In genomic region chr5:139199636-139199994, GRCm38 (mm10) we compare ENCODE assay signal across 8 mouse cellular contexts. TPM values are rescaled to one million over a fixed set of nuclear protein-coding genes. Genes with fewer than 3 reads are reported as not detected.
DNase-seq lines count a peak whose midpoint lies in the region; ATAC-seq and TF ChIP-seq lines count a peak whose summit lies in the region.

No protein-coding gene starts in this region.

- H3K9ac ChIP-seq in heart, postnatal 0 days (replicated peaks; ENCODE audit: low read depth, low read length) = peak overlapping the region; percentile 49
- H3K9ac ChIP-seq in hindbrain, embryonic 15.5 days = peak overlapping the region; percentile 54
- peak overlapping the region; percentile 80 for H3K9ac ChIP-seq in midbrain, embryonic 16.5 days (ENCODE audit: low read depth, low read length)

- TF ChIP-seq POLR2A in bone marrow macrophage, adult 2 months (IDR thresholded peaks at IDR 0.05; ENCODE audit: borderline replicate concordance, low read depth, low read length) = no peak

- H3K4me1 ChIP-seq in heart, postnatal 0 days (ENCODE audit: control insufficient read depth, insufficient read depth) = peaks cover 20% of the 10 kb centered on the region
- peaks cover 28% of the 10 kb centered on the region for H3K4me1 ChIP-seq in bone marrow macrophage, adult 2 months (ENCODE audit: control insufficient read depth, insufficient read depth, low read length)
- H3K4me1 ChIP-seq in hindbrain, embryonic 15.5 days (replicated peaks) = peaks cover 19% of the 10 kb centered on the region
- peaks cover 21% of the 10 kb centered on the region for H3K4me1 ChIP-seq in midbrain, embryonic 16.5 days (ENCODE audit: control insufficient read depth, insufficient read depth, low read length)

- H3K36me3 ChIP-seq in heart, postnatal 0 days (replicated peaks; ENCODE audit: control insufficient read depth, insufficient read depth, low read length) = no peaks in the 10 kb centered on the region
- H3K36me3 ChIP-seq in hindbrain, embryonic 15.5 days = no peaks in the 10 kb centered on the region
- H3K36me3 ChIP-seq in midbrain, embryonic 16.5 days (ENCODE audit: control insufficient read depth, insufficient read depth, low read length) = no peaks in the 10 kb centered on the region

- TF ChIP-seq CTCF in heart, postnatal 0 days (IDR thresholded peaks at IDR 0.05; ENCODE audit: low read depth) = no peak
- TF ChIP-seq CTCF in bone marrow macrophage, adult 2 months (IDR thresholded peaks at IDR 0.05; ENCODE audit: low read depth, low read length) = no peak

- intact Hi-C loops in heart, postnatal 25 days (cut with DNase I) = no loop called here

- DNase-seq in heart, postnatal 0 days (ENCODE audit: low spot score) = no peak
- DNase-seq in heart, postnatal 25 days (ENCODE audit: low spot score) = no peak
- no peak for DNase-seq in urinary bladder, adult 2 months (ENCODE audit: low spot score)
- no peak for DNase-seq in MN1 (ENCODE audit: low spot score)

- TF ChIP-seq EP300 in heart, postnatal 0 days (IDR thresholded peaks at IDR 0.05; ENCODE audit: low read depth) = 0 out of 2 replicates have a peak, but pooled peaks have one; percentile 6

- H3K27ac ChIP-seq in heart, postnatal 0 days (ENCODE audit: low read depth) = peak overlapping the region; percentile 82
- H3K27ac ChIP-seq in bone marrow macrophage, adult 2 months (ENCODE audit: insufficient read depth, low read depth, low read length) = peak overlapping the region; percentile 15; the same call in 1 of the 2 replicates
- peak overlapping the region; percentile 87 for H3K27ac ChIP-seq in hindbrain, embryonic 15.5 days (replicated peaks)
- peak overlapping the region; percentile 89 for H3K27ac ChIP-seq in midbrain, embryonic 16.5 days (ENCODE audit: low read length)

- H3K4me2 ChIP-seq in heart, postnatal 0 days (ENCODE audit: low read depth, low read length) = peak overlapping the region; percentile 99
- peak overlapping the region; percentile 76 for H3K4me2 ChIP-seq in hindbrain, embryonic 15.5 days
- H3K4me2 ChIP-seq in midbrain, embryonic 16.5 days (ENCODE audit: low read length) = peak overlapping the region; percentile 86

- ATAC-seq in heart, postnatal 0 days (ENCODE audit: insufficient read depth, low read depth) = no peak
- ATAC-seq in hindbrain, embryonic 15.5 days (ENCODE audit: low FRiP score, low read depth) = no peak
- ATAC-seq in midbrain, embryonic 16.5 days = no peak
- ATAC-seq in CD4-positive, CD25-positive, alpha-beta regulatory T cell, adult 4 months = no peak

- H3K4me3 ChIP-seq in heart, postnatal 0 days (ENCODE audit: low read depth, low read length) = peak overlapping the region; percentile 89
- H3K4me3 ChIP-seq in bone marrow macrophage, adult 2 months (ENCODE audit: insufficient read depth, low read length) = peak overlapping the region; percentile 66
- H3K4me3 ChIP-seq in hindbrain, embryonic 15.5 days = peak overlapping the region; percentile 79
- H3K4me3 ChIP-seq in midbrain, embryonic 16.5 days (ENCODE audit: low read depth, low read length) = peak overlapping the region; percentile 77

- WGBS in heart, postnatal 0 days = 45% methylated on average over 2 of the region's 2 CpGs
- 36% methylated on average over 2 of the region's 2 CpGs for WGBS in hindbrain, embryonic 15.5 days
- WGBS in midbrain, embryonic 16.5 days = 44% methylated on average over 2 of the region's 2 CpGs

- no peaks in the 10 kb centered on the region for H3K9me3 ChIP-seq in heart, postnatal 0 days (replicated peaks; ENCODE audit: control insufficient read depth, low read length)
- no peaks in the 10 kb centered on the region for H3K9me3 ChIP-seq in hindbrain, embryonic 15.5 days
- no peaks in the 10 kb centered on the region for H3K9me3 ChIP-seq in midbrain, embryonic 16.5 days (replicated peaks; ENCODE audit: control insufficient read depth, low read length, poor library complexity, severe bottlenecking)

- H3K27me3 ChIP-seq in heart, postnatal 0 days (ENCODE audit: control insufficient read depth, insufficient read depth, low read length) = no peaks in the 10 kb centered on the region
- H3K27me3 ChIP-seq in hindbrain, embryonic 15.5 days = no peaks in the 10 kb centered on the region
- no peaks in the 10 kb centered on the region for H3K27me3 ChIP-seq in midbrain, embryonic 16.5 days (ENCODE audit: control insufficient read depth, insufficient read depth, low read depth, low read length)

RNA-seq across cellular contexts. Expression of gene Sun1, which starts 0.8 kb away (rescaled TPM):
- total RNA-seq in heart, postnatal 0 days (2014; rRNA removed; ENCODE audit: low replicate concordance) = 46.5 and 71.5 TPM in 2 replicates
- 22.4 and 22.6 TPM in 2 replicates for polyA plus RNA-seq in heart, postnatal 0 days (2015; fragmentation: Nextera tagmentation; extraction: Ambion mirVana)
- 10 to 100 TPM; 42.4 to 53.7 TPM for total RNA-seq in heart, postnatal 25 days (2021)
- polyA plus RNA-seq in bone marrow macrophage, adult 2 months (2012; ENCODE audit: insufficient read depth, insufficient read length, missing spikeins) = 21.8 and 25.2 TPM in 2 replicates
- polyA plus RNA-seq in hindbrain, embryonic 15.5 days (2015; fragmentation: Nextera tagmentation; extraction: Ambion mirVana) = 40.8 and 45.3 TPM in 2 replicates
- 47.4 and 48.5 TPM in 2 replicates for polyA plus RNA-seq in midbrain, embryonic 16.5 days (2015; fragmentation: Nextera tagmentation; extraction: Ambion mirVana)
- 10 to 100 TPM; 36.2 to 64.2 TPM for polyA plus RNA-seq in CD4-positive, CD25-positive, alpha-beta regulatory T cell, adult 4 months (2017; shearing (Covaris generic))
- 91.7 and 94.4 TPM in 2 replicates for polyA plus RNA-seq in urinary bladder, adult 2 months (2012; rRNA removed)

RNA-seq across cellular contexts. Expression of gene Dnaaf5, which starts 49.6 kb away (rescaled TPM):
- 23.0 and 38.1 TPM in 2 replicates for total RNA-seq in heart, postnatal 0 days (2014; rRNA removed; ENCODE audit: low replicate concordance)
- 2.3 and 2.8 TPM in 2 replicates for polyA plus RNA-seq in heart, postnatal 0 days (2015; fragmentation: Nextera tagmentation; extraction: Ambion mirVana)
- total RNA-seq in heart, postnatal 25 days (2021) = 10 to 100 TPM; 14.5 to 21.9 TPM
- 6.2 and 7.5 TPM in 2 replicates for polyA plus RNA-seq in bone marrow macrophage, adult 2 months (2012; ENCODE audit: insufficient read depth, insufficient read length, missing spikeins)
- polyA plus RNA-seq in hindbrain, embryonic 15.5 days (2015; fragmentation: Nextera tagmentation; extraction: Ambion mirVana) = 3.8 and 6.1 TPM in 2 replicates
- 3.2 and 3.5 TPM in 2 replicates for polyA plus RNA-seq in midbrain, embryonic 16.5 days (2015; fragmentation: Nextera tagmentation; extraction: Ambion mirVana)
- 10 to 100 TPM in 1 of 2 experiments, 1 to 10 TPM in 1; 8.2 to 16.0 TPM for polyA plus RNA-seq in CD4-positive, CD25-positive, alpha-beta regulatory T cell, adult 4 months (2017; shearing (Covaris generic))
- polyA plus RNA-seq in urinary bladder, adult 2 months (2012; rRNA removed) = 8.0 and 11.7 TPM in 2 replicates

RNA-seq across cellular contexts. Expression of gene Prkar1b, which starts 49.8 kb away (rescaled TPM):
- total RNA-seq in heart, postnatal 0 days (2014; rRNA removed; ENCODE audit: low replicate concordance) = 2.3 TPM in 2 replicates
- polyA plus RNA-seq in heart, postnatal 0 days (2015; fragmentation: Nextera tagmentation; extraction: Ambion mirVana) = 3.9 and 4.4 TPM in 2 replicates
- total RNA-seq in heart, postnatal 25 days (2021) = 1 to 10 TPM; 1.7 to 2.5 TPM
- 2.1 and 2.5 TPM in 2 replicates for polyA plus RNA-seq in bone marrow macrophage, adult 2 months (2012; ENCODE audit: insufficient read depth, insufficient read length, missing spikeins)
- 284 and 294 TPM in 2 replicates for polyA plus RNA-seq in hindbrain, embryonic 15.5 days (2015; fragmentation: Nextera tagmentation; extraction: Ambion mirVana)
- polyA plus RNA-seq in midbrain, embryonic 16.5 days (2015; fragmentation: Nextera tagmentation; extraction: Ambion mirVana) = 327 and 368 TPM in 2 replicates
- 1 to 10 TPM in 1 of 2 experiments, under 1 TPM in 1; 0.98 to 3.1 TPM for polyA plus RNA-seq in CD4-positive, CD25-positive, alpha-beta regulatory T cell, adult 4 months (2017; shearing (Covaris generic))
- 15.0 and 17.8 TPM in 2 replicates for polyA plus RNA-seq in urinary bladder, adult 2 months (2012; rRNA removed)

RNA-seq across cellular contexts. Expression of gene Get4, which starts 52.5 kb away (rescaled TPM):
- 56.8 and 61.6 TPM in 2 replicates for total RNA-seq in heart, postnatal 0 days (2014; rRNA removed; ENCODE audit: low replicate concordance)
- polyA plus RNA-seq in heart, postnatal 0 days (2015; fragmentation: Nextera tagmentation; extraction: Ambion mirVana) = 153 TPM in 2 replicates
- total RNA-seq in heart, postnatal 25 days (2021) = 10 to 100 TPM; 40.9 to 45.2 TPM
- polyA plus RNA-seq in bone marrow macrophage, adult 2 months (2012; ENCODE audit: insufficient read depth, insufficient read length, missing spikeins) = 26.8 and 29.2 TPM in 2 replicates
- polyA plus RNA-seq in hindbrain, embryonic 15.5 days (2015; fragmentation: Nextera tagmentation; extraction: Ambion mirVana) = 123 and 126 TPM in 2 replicates
- polyA plus RNA-seq in midbrain, embryonic 16.5 days (2015; fragmentation: Nextera tagmentation; extraction: Ambion mirVana) = 115 and 122 TPM in 2 replicates
- polyA plus RNA-seq in CD4-positive, CD25-positive, alpha-beta regulatory T cell, adult 4 months (2017; shearing (Covaris generic)) = 10 to 100 TPM; 12.5 to 12.6 TPM
- polyA plus RNA-seq in urinary bladder, adult 2 months (2012; rRNA removed) = 90.8 and 107 TPM in 2 replicates

Comparison
In these comparisons a context has a peak if more than half of its experiments do, and no peak if none do; other contexts are left out.
1. H3K27ac ChIP-seq: peak in every context shown above with its lines; median percentile 89 in midbrain, embryonic 16.5 days; 87 in hindbrain, embryonic 15.5 days; 82 in heart, postnatal 0 days; 15 in bone marrow macrophage, adult 2 months.
2. RNA of gene Prkar1b, which starts 49.8 kb away (polyA plus RNA-seq): 327 to 368 TPM in midbrain, embryonic 16.5 days and 284 to 294 TPM in hindbrain, embryonic 15.5 days; 15.0 to 17.8 TPM in urinary bladder, adult 2 months, 3.9 to 4.4 TPM in heart, postnatal 0 days, 0.98 to 3.1 TPM in CD4-positive, CD25-positive, alpha-beta regulatory T cell, adult 4 months and 2.1 to 2.5 TPM in bone marrow macrophage, adult 2 months; every median in the first group is over 10 times any median in the second.
3. Peak in every context shown above with its lines, with median percentiles within 50 percentile points of each other: H3K4me2 ChIP-seq, H3K4me3 ChIP-seq and H3K9ac ChIP-seq.